Mouse (Mus musculus) forebrain, embryonic 14.5 days (tissue): Measurements from ENCODE around the gene Gm10717. TPM values are rescaled to one million over a fixed set of nuclear protein-coding genes. Genes with fewer than 3 reads are reported as not detected.
"Not testable (repeated sequence)": the region's sequence is repeated elsewhere in the genome, so short reads cannot be mapped to it uniquely, and the experiment has no call there.

Source experiments
- ATAC-seq: fragments of 200-750 bp; cut with Nextera tagmentation; 2 replicates; pipeline ENCODE4 v1.8.0; 2017; ENCODE audit warnings: mild to moderate bottlenecking, moderate library complexity
- DNase-seq: peaks from one replicate; pipeline ENCODE4 v3.0.0-alpha.2; 2015; ENCODE audit warnings: low spot score
- H3K27ac ChIP-seq: fragments of 300-500 bp; sonication (generic); 2 replicates; pipeline ENCODE4 v1.5.1; 2014; ENCODE audit warnings: low read depth, mild to moderate bottlenecking, control low read depth, low read length, moderate library complexity
- H3K27me3 ChIP-seq: fragments of 300-500 bp; sonication (generic); replicated peaks from 2 replicates; pipeline ENCODE4 v1.6.1; 2014; ENCODE audit warnings: low read length, control low read depth, mixed read lengths; ENCODE audit not compliant: control insufficient read depth, insufficient read depth
- H3K36me3 ChIP-seq: fragments of 300-500 bp; sonication (generic); 2 replicates; pipeline ENCODE4 v1.6.1; 2014; ENCODE audit warnings: low read length, control low read depth; ENCODE audit not compliant: control insufficient read depth, insufficient read depth
- H3K4me1 ChIP-seq: fragments of 300-500 bp; sonication (generic); 2 replicates; pipeline ENCODE4 v1.6.1; 2014; ENCODE audit warnings: antibody characterized with exemption, low read length, control low read depth; ENCODE audit not compliant: control insufficient read depth, insufficient read depth
- H3K4me2 ChIP-seq: fragments of 300-500 bp; sonication (generic); 2 replicates; pipeline ENCODE4 v1.6.1; 2014; ENCODE audit warnings: mild to moderate bottlenecking, control low read depth, low read length
- H3K4me3 ChIP-seq: fragments of 300-500 bp; sonication (generic); 2 replicates; pipeline ENCODE4 v1.5.1; 2014; ENCODE audit warnings: low read depth, low read length, control low read depth
- H3K9ac ChIP-seq: fragments of 300-500 bp; sonication (generic); 2 replicates; pipeline ENCODE4 v1.6.1; 2014; ENCODE audit warnings: mild to moderate bottlenecking, low read length, control low read depth, moderate library complexity
- H3K9me3 ChIP-seq: fragments of 300-500 bp; sonication (generic); replicated peaks from 2 replicates; pipeline ENCODE4 v1.6.1; 2016; ENCODE audit warnings: low read length, control low read depth, mixed read lengths; ENCODE audit not compliant: control insufficient read depth
- WGBS: fragments of 180-500 bp; shearing (Covaris S2); extraction: QIAGEN DNeasy Blood & Tissue Kit; methylation state at CpG from one replicate; pipeline ENCODE4 v1.1.7; 2014; 5-methylcytosine and 5-hydroxymethylcytosine counted together
- polyA plus RNA-seq: library from polyadenylated mRNA; unstranded; fragments of >200 nt; fragmentation: Nextera tagmentation; extraction: Ambion mirVana; gene quantifications from 2 replicates; pipeline ENCODE4 v1.2.1, GENCODE M21; 2014

Gene Gm10717
- polyA plus RNA-seq, 1 experiment from 2014 or later = not detected

GRCm38 (mm10) chr9:3009331-3009730, 15.9 kb upstream of the Gm10717 start:
- H3K9ac ChIP-seq = not testable (repeated sequence)
- WGBS = no CpG with 5 or more reads among the region's 5 CpGs
- peak; percentile 47; the same call in 1 of the 2 replicates for ATAC-seq

GRCm38 (mm10) chr9:3012054-3012621, 13.1 kb upstream of the Gm10717 start:
- ATAC-seq = not testable (repeated sequence)
- WGBS = 90% methylated on average over 2 of the region's 7 CpGs

More at GRCm38 (mm10) chr9:3009331-3009730, 15.9 kb upstream of the Gm10717 start:
- H3K27me3 ChIP-seq, DNase-seq, H3K4me3 ChIP-seq, H3K36me3 ChIP-seq, H3K4me1 ChIP-seq, H3K4me2 ChIP-seq, H3K27ac ChIP-seq: not testable (repeated sequence)
- H3K9me3 ChIP-seq = peaks cover 10% of the 10 kb centered on the region

GRCm38 (mm10) chr9:3012733-3013279, 12.4 kb upstream of the Gm10717 start, which contains the start of gene Gm10721:
Gm10721 (plus strand) TSS chr9:3013140.
- WGBS = no CpG with 5 or more reads among the region's 11 CpGs
- ATAC-seq = peak; percentile 53

More at GRCm38 (mm10) chr9:3012054-3012621, 13.1 kb upstream of the Gm10717 start:
- H3K4me3 ChIP-seq, H3K4me2 ChIP-seq, DNase-seq, H3K4me1 ChIP-seq, H3K36me3 ChIP-seq, H3K27me3 ChIP-seq, H3K9me3 ChIP-seq, H3K9ac ChIP-seq, H3K27ac ChIP-seq: not testable (repeated sequence)

GRCm38 (mm10) chr9:3015354-3015753, 9.9 kb upstream of the Gm10717 start, which contains the start of gene Gm10720:
Gm10720 (plus strand) TSS chr9:3015654.
- H3K27me3 ChIP-seq = not testable (repeated sequence)

More at GRCm38 (mm10) chr9:3012733-3013279, 12.4 kb upstream of the Gm10717 start, which contains the start of gene Gm10721:
- H3K9me3 ChIP-seq, H3K9ac ChIP-seq, H3K36me3 ChIP-seq, H3K4me2 ChIP-seq, H3K4me1 ChIP-seq, H3K27ac ChIP-seq, DNase-seq, H3K27me3 ChIP-seq, H3K4me3 ChIP-seq: not testable (repeated sequence)

GRCm38 (mm10) chr9:3015896-3016295, 9.3 kb upstream of the Gm10717 start:
- not testable (repeated sequence) for H3K4me1 ChIP-seq, H3K9ac ChIP-seq, H3K9me3 ChIP-seq, DNase-seq, ATAC-seq, H3K4me2 ChIP-seq, H3K27me3 ChIP-seq, H3K36me3 ChIP-seq, H3K4me3 ChIP-seq, H3K27ac ChIP-seq
- WGBS = 75% methylated on average over 4 of the region's 6 CpGs

More at GRCm38 (mm10) chr9:3015354-3015753, 9.9 kb upstream of the Gm10717 start, which contains the start of gene Gm10720:
- H3K36me3 ChIP-seq, ATAC-seq, H3K4me3 ChIP-seq, H3K4me1 ChIP-seq, H3K27ac ChIP-seq, H3K9ac ChIP-seq, DNase-seq, H3K9me3 ChIP-seq, H3K4me2 ChIP-seq: not testable (repeated sequence)
- WGBS = 58% methylated on average over 4 of the region's 9 CpGs

GRCm38 (mm10) chr9:3017108-3017507, 8.1 kb upstream of the Gm10717 start, which contains the start of gene Gm10719:
Gm10719 (plus strand) TSS chr9:3017408.
- not testable (repeated sequence) for H3K4me3 ChIP-seq, H3K4me1 ChIP-seq, H3K9ac ChIP-seq, DNase-seq, H3K9me3 ChIP-seq, H3K27me3 ChIP-seq, ATAC-seq, H3K36me3 ChIP-seq, H3K27ac ChIP-seq, H3K4me2 ChIP-seq
- 80% methylated on average over 1 of the region's 9 CpGs for WGBS

GRCm38 (mm10) chr9:3018944-3019343, 6.3 kb upstream of the Gm10717 start:
- H3K9me3 ChIP-seq, ATAC-seq, H3K36me3 ChIP-seq, DNase-seq, H3K4me1 ChIP-seq, H3K27ac ChIP-seq, H3K4me2 ChIP-seq, H3K27me3 ChIP-seq, H3K9ac ChIP-seq, H3K4me3 ChIP-seq: not testable (repeated sequence)
- 66% methylated on average over 9 of the region's 9 CpGs for WGBS

GRCm38 (mm10) chr9:3019835-3020727, 5.1 kb upstream of the Gm10717 start:
- 77% methylated on average over 11 of the region's 19 CpGs for WGBS
- DNase-seq, H3K36me3 ChIP-seq, H3K9ac ChIP-seq, H3K27me3 ChIP-seq, H3K4me3 ChIP-seq, H3K9me3 ChIP-seq, H3K27ac ChIP-seq, H3K4me2 ChIP-seq, H3K4me1 ChIP-seq: not testable (repeated sequence)
- ATAC-seq = 0 out of 2 replicates have a peak, but pooled peaks have one; percentile 50
